Mouse (Mus musculus) cerebellum, adult 11-12 months (tissue): Measurements from ENCODE around the gene Gm8334.
"Not testable (repeated sequence)": the region's sequence is repeated elsewhere in the genome, so short reads cannot be mapped to it uniquely, and the experiment has no call there.

Source experiments
- DNase-seq: peaks from one replicate; pipeline ENCODE4 v3.0.0; 2022

Gm8334 gene

DNA sequence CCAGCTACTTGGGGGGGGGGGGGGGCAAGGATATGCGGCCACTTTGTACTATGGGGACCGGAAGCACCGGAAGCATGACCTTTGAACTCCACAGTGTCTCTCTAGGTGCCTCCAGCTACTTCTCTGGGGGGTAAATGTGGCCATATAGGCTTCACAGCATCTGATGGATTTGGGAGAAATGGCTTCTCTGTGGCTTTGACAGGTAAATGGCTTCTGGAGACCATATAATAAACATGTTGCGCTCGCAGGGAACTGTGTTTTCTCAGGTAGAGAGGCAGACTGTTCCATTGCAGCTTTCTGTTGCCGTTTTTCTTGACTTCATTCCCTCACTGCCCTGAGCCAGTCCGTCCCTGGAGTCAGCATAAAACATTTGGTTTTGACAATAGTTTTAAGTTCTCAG is at the start of gene Gm8334:
Gm8334 (minus strand) TSS at position 101 of the 400 bp plus-strand sequence.
- DNase-seq: not testable (repeated sequence)

DNA sequence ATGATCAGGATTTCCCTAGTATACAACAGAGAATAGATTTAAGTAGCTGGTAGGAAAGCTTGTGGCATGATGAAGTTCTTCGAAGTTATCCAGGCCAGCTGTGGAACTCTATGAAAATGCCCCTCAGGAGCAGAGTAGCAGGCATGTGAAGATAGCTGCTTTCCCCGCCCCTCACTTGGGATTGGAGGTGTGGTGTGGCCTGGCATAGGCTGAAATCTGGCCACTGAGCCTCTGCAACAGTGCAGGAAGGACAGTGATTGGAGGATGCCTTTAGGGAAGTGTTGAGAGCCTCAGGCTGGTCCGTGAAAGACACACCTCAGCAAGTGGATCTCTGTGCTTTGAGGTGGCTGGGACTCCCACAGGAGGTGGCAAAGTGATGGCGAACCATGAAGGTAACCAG is 48.3 kb upstream of the Gm8334 start, which contains the start of gene Gm15127:
Gm15127 (plus strand) TSS at position 301 of the 400 bp plus-strand sequence.
- not testable (repeated sequence) for DNase-seq
